ENCODE assay signal across 7 mouse cellular contexts in genomic region chr9:64050513-64051065, GRCm38 (mm10). TPM values are rescaled to one million over a fixed set of nuclear protein-coding genes. Genes with fewer than 3 reads are reported as not detected.
A peak's percentile ranks its signal among the peaks of the same experiment; 100 is the strongest.
DNase-seq lines count a peak whose midpoint lies in the region; ATAC-seq and TF ChIP-seq lines count a peak whose summit lies in the region.

No protein-coding gene starts in this region.

- H3K9me3 ChIP-seq in G1E (replicated peaks) = no peaks in the 10 kb centered on the region
- no peaks in the 10 kb centered on the region for H3K9me3 ChIP-seq in forebrain, embryonic 13.5 days (replicated peaks)
- H3K9me3 ChIP-seq in intestine, embryonic 16.5 days (ENCODE audit: control insufficient read depth, low read length) = no peaks in the 10 kb centered on the region
- no peaks in the 10 kb centered on the region for H3K9me3 ChIP-seq in midbrain, embryonic 16.5 days (replicated peaks; ENCODE audit: control insufficient read depth, low read length, poor library complexity, severe bottlenecking)

- H3K9ac ChIP-seq in forebrain, embryonic 13.5 days = 0 out of 2 replicates have a peak overlapping the region, but pooled peaks have one; percentile 53
- peak overlapping the region; percentile 41 for H3K9ac ChIP-seq in intestine, embryonic 16.5 days (ENCODE audit: low read depth, low read length)
- H3K9ac ChIP-seq in midbrain, embryonic 16.5 days (ENCODE audit: low read depth, low read length) = no peak overlapping the region

- H3K4me1 ChIP-seq in G1E (ENCODE audit: insufficient read depth, low read depth, low read length) = peaks cover 69% of the 10 kb centered on the region
- H3K4me1 ChIP-seq in forebrain, embryonic 13.5 days = peaks cover 11% of the 10 kb centered on the region
- H3K4me1 ChIP-seq in intestine, embryonic 16.5 days (ENCODE audit: control insufficient read depth, insufficient read depth, low read length) = peaks cover 15% of the 10 kb centered on the region
- peaks cover 10% of the 10 kb centered on the region for H3K4me1 ChIP-seq in midbrain, embryonic 16.5 days (ENCODE audit: control insufficient read depth, insufficient read depth, low read length)

- H3K4me3 ChIP-seq in G1E (ENCODE audit: low read depth, low read length) = peak overlapping the region; percentile 68; the same call in 1 of the 2 replicates
- no peak overlapping the region for H3K4me3 ChIP-seq in forebrain, embryonic 13.5 days
- peak overlapping the region; percentile 40 for H3K4me3 ChIP-seq in intestine, embryonic 16.5 days (ENCODE audit: low read length)
- no peak overlapping the region; the same call in 1 of the 2 replicates for H3K4me3 ChIP-seq in midbrain, embryonic 16.5 days (ENCODE audit: low read depth, low read length)

- peak overlapping the region; percentile 66 for H3K4me2 ChIP-seq in forebrain, embryonic 13.5 days
- H3K4me2 ChIP-seq in intestine, embryonic 16.5 days (ENCODE audit: low read depth, low read length) = peak overlapping the region; percentile 46
- H3K4me2 ChIP-seq in midbrain, embryonic 16.5 days (ENCODE audit: low read length) = peak overlapping the region; percentile 68

- no peaks in the 10 kb centered on the region; the same call in 1 of the 2 replicates for H3K27me3 ChIP-seq in G1E (ENCODE audit: insufficient read depth, low read length)
- 0 out of 2 replicates have a peak, but pooled peaks cover 3% of the 10 kb centered on the region for H3K27me3 ChIP-seq in forebrain, embryonic 13.5 days
- H3K27me3 ChIP-seq in intestine, embryonic 16.5 days (replicated peaks; ENCODE audit: control insufficient read depth, insufficient read depth, low read length) = no peaks in the 10 kb centered on the region
- H3K27me3 ChIP-seq in midbrain, embryonic 16.5 days (ENCODE audit: control insufficient read depth, insufficient read depth, low read depth, low read length) = no peaks in the 10 kb centered on the region

- DNase-seq in 3T3-L1 (ENCODE audit: low read depth, low spot score) (peak; percentile 89), G1E (ENCODE audit: low spot score) (no peak)
- DNase-seq in thymus, postnatal 36 days = no peak
- no peak for DNase-seq in layer of hippocampus, postnatal 36 days

- H3K36me3 ChIP-seq in G1E (replicated peaks) = no peaks in the 10 kb centered on the region
- H3K36me3 ChIP-seq in forebrain, embryonic 13.5 days (ENCODE audit: poor library complexity, severe bottlenecking) = no peaks in the 10 kb centered on the region
- no peaks in the 10 kb centered on the region for H3K36me3 ChIP-seq in intestine, embryonic 16.5 days (ENCODE audit: control insufficient read depth, insufficient read depth, low read length)
- H3K36me3 ChIP-seq in midbrain, embryonic 16.5 days (ENCODE audit: control insufficient read depth, insufficient read depth, low read length) = no peaks in the 10 kb centered on the region

- WGBS in forebrain, embryonic 13.5 days = 50% methylated on average over 8 of the region's 8 CpGs
- WGBS in intestine, embryonic 16.5 days = 20% methylated on average over 8 of the region's 8 CpGs
- WGBS in midbrain, embryonic 16.5 days = 42% methylated on average over 8 of the region's 8 CpGs

- ATAC-seq in G1E (ENCODE audit: extremely low read depth, insufficient number of reproducible peaks, low FRiP score, poor library complexity, severe bottlenecking) = no peak
- no peak for ATAC-seq in forebrain, embryonic 13.5 days
- ATAC-seq in intestine, embryonic 16.5 days = peak; percentile 30
- ATAC-seq in midbrain, embryonic 16.5 days = no peak

- no peak for TF ChIP-seq CTCF in G1E (IDR thresholded peaks at IDR 0.05; ENCODE audit: low read depth, low read length)

- no peak overlapping the region for H3K27ac ChIP-seq in forebrain, embryonic 13.5 days
- H3K27ac ChIP-seq in intestine, embryonic 16.5 days (ENCODE audit: low read length) = peak overlapping the region; percentile 79
- H3K27ac ChIP-seq in midbrain, embryonic 16.5 days (ENCODE audit: low read length) = no peak overlapping the region

RNA-seq across cellular contexts. Expression of gene Smad6, which starts 28.7 kb away (rescaled TPM):
- total RNA-seq in G1E (2014; fragmentation: Nextera tagmentation) (0.39 and 0.98 TPM in 2 replicates), G1E (2017) (0.44 and 0.81 TPM in 2 replicates)
- 1.6 and 2.1 TPM in 2 replicates for polyA plus RNA-seq in G1E (2012)
- polyA plus RNA-seq in forebrain, embryonic 13.5 days (2015; fragmentation: Nextera tagmentation; extraction: Ambion mirVana) = 1.6 and 1.7 TPM in 2 replicates
- polyA plus RNA-seq in intestine, embryonic 16.5 days (2015; fragmentation: Nextera tagmentation; extraction: Ambion mirVana) = 3.9 and 8.1 TPM in 2 replicates
- 0.99 and 1.0 TPM in 2 replicates for polyA plus RNA-seq in midbrain, embryonic 16.5 days (2015; fragmentation: Nextera tagmentation; extraction: Ambion mirVana)
- total RNA-seq in layer of hippocampus, postnatal 36 days (2021) = 1 to 10 TPM; 1.4 to 2.2 TPM

Comparison
In these comparisons a context has a peak if more than half of its experiments do, and no peak if none do; other contexts are left out.
1. H3K4me3 ChIP-seq: peak in G1E (single experiment) and intestine, embryonic 16.5 days (single experiment); none in forebrain, embryonic 13.5 days (single experiment) and midbrain, embryonic 16.5 days (single experiment).
2. Peak in every context shown above with its lines, with median percentiles within 50 percentile points of each other: H3K4me2 ChIP-seq.